Mouse (Mus musculus) MEL (cell line): ENCODE results near the gene Nts.

Experiments used
- BHLHE40 ChIP-seq: IDR thresholded peaks from 2 replicates; pipeline ENCODE4 v1.6.1; 2012; ENCODE audit warnings: low read depth, mild to moderate bottlenecking, inconsistent platforms, low read length, improper control_type of control experiment, borderline replicate concordance
- CHD2 ChIP-seq: IDR thresholded peaks from 2 replicates; pipeline ENCODE4 v1.6.1; 2011; ENCODE audit warnings: low read length, improper control_type of control experiment
- CTCF ChIP-seq, 3 experiments: IDR thresholded peaks in 2 of 3; conservative IDR thresholded peaks in 1 of 3; 2 replicates each; pipeline ENCODE4 v1.5.1; 2011 to 2012; ENCODE audit warnings: low read length in 3 of 3, low read depth in 2 of 3, mild to moderate bottlenecking in 2 of 3, improper control_type of control experiment in 1 of 3, inconsistent platforms in 1 of 3, mixed read lengths in 1 of 3, moderate library complexity in 1 of 3; ENCODE audit not compliant: control insufficient read depth in 1 of 3, insufficient read depth in 1 of 3, poor library complexity in 1 of 3, severe bottlenecking in 1 of 3
- MEF2A ChIP-seq: IDR thresholded peaks from 2 replicates; pipeline ENCODE4 v1.6.1; 2014; ENCODE audit warnings: low read depth, mild to moderate bottlenecking, inconsistent platforms, low read length, improper control_type of control experiment; ENCODE audit not compliant: poor library complexity, insufficient replicate concordance, severe bottlenecking; ENCODE audit errors: extremely low read depth
- POLR2A ChIP-seq, 2 experiments: IDR thresholded peaks; 2 replicates each; pipeline ENCODE4 v1.6.1; 2011 to 2012; ENCODE audit warnings: low read length in 2 of 2, mild to moderate bottlenecking in 2 of 2, control low read depth in 1 of 2, improper control_type of control experiment in 1 of 2, low read depth in 1 of 2, moderate library complexity in 1 of 2; ENCODE audit not compliant: control insufficient read depth in 1 of 2, insufficient read depth in 1 of 2, poor library complexity in 1 of 2
- UBTF ChIP-seq: IDR thresholded peaks from 2 replicates; pipeline ENCODE4 v1.6.1; 2012; ENCODE audit warnings: low read depth, mild to moderate bottlenecking, inconsistent platforms, low read length, improper control_type of control experiment, moderate library complexity, borderline replicate concordance; ENCODE audit not compliant: insufficient read depth

DNA sequence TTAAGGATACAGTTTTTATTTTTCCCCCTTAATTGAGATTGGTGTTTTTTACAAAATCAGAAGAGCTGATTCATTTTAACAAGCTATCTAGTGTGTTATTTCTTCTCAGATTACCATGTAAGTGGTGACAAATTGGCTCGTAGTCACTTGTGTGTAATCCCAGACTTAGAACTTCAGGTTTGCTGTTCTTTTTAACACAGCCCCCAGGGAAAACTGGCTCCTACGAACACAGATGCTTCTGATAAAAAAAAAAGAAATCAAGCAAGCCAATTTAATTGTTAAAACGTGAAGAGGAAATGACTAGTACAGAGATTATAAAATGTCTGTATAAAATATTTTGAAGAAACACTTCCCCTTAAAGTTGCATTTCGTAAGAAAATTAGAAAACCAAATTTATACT is 17.1 kb upstream of the Nts start:
- TF ChIP-seq CTCF (IDR thresholded peaks at IDR 0.05 in 2 of 3, conservative IDR thresholded peaks at IDR 0.05 in 1 of 3; ENCODE audit: control insufficient read depth in 1 of 3, insufficient read depth in 1 of 3, low read depth in 2 of 3, low read length in 3 of 3, poor library complexity in 1 of 3, severe bottlenecking in 1 of 3) = no peak
- no peak for TF ChIP-seq CHD2
- TF ChIP-seq MEF2A = no peak
- TF ChIP-seq UBTF = no peak
- no peak for TF ChIP-seq BHLHE40
- no peak for TF ChIP-seq POLR2A (IDR thresholded peaks at IDR 0.05; ENCODE audit: control insufficient read depth in 1 of 2, insufficient read depth in 1 of 2, low read depth in 1 of 2, low read length in 2 of 2, poor library complexity in 1 of 2)
